Comparison of ENCODE assay signal across 9 mouse cellular contexts in the genomic region with DNA sequence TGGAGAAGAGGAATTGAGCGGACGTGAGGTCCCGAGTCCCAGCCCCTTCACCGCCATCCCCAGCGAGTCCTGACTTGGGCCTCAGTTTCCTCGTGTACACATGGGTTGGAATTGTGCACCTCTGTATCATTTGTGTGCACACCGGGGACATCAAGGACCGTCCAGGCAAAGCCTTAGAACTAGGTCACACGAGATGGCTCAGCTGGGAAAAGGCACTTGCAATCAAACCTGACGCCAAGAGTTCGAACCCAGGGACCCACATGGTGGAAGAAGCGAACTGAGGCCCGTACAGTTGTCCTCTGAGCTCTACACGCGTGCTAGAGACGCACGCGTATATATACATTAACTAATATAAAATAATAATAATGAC. TPM values are rescaled to one million over a fixed set of nuclear protein-coding genes. Genes with fewer than 3 reads are reported as not detected.
DNase-seq lines count a peak whose midpoint lies in the region; ATAC-seq and TF ChIP-seq lines count a peak whose summit lies in the region.
"Had no signal": no experiment of that assay in that cellular context is flagged by ENCODE, and none has a peak within 500 bp of the region (broad histone marks: within the 10 kb centered on the region; RNA-seq: fewer than 3 reads in every experiment).

No protein-coding gene starts in this region.

- no peak for ATAC-seq in heart, embryonic 11.5 days (replicated peaks; ENCODE audit: insufficient number of reproducible peaks, low FRiP score, low TSS enrichment)
- no peak for ATAC-seq in forebrain, embryonic 16.5 days
- no peak for ATAC-seq in liver, postnatal 0 days

- 4% methylated on average over 18 of the region's 18 CpGs for WGBS in heart, embryonic 11.5 days (ENCODE audit: insufficient replicate concordance)
- 5% methylated on average over 18 of the region's 18 CpGs for WGBS in forebrain, embryonic 16.5 days
- WGBS in liver, postnatal 0 days (ENCODE audit: insufficient replicate concordance) = 8% methylated on average over 18 of the region's 18 CpGs

- H3K4me1 ChIP-seq in heart, embryonic 11.5 days (ENCODE audit: control insufficient read depth, insufficient read depth, low read length) = peaks cover 7% of the 10 kb centered on the region; the same call in 1 of the 2 replicates
- H3K4me1 ChIP-seq in CH12.LX (ENCODE audit: control insufficient read depth in 1 of 2, insufficient read depth in 2 of 2) = peaks cover 15 to 32% of the 10 kb centered on the region in 2 experiments
- peaks cover 28% of the 10 kb centered on the region for H3K4me1 ChIP-seq in forebrain, embryonic 16.5 days (replicated peaks; ENCODE audit: control insufficient read depth, insufficient read depth, low read length)
- H3K4me1 ChIP-seq in liver, postnatal 0 days (ENCODE audit: insufficient read depth) = peaks cover 20% of the 10 kb centered on the region

- TF ChIP-seq RAD21 in CH12.LX (IDR thresholded peaks at IDR 0.05; ENCODE audit: low read depth, low read length) = no peak

- no peak for TF ChIP-seq CTCF in CH12.LX (conservative IDR thresholded peaks at IDR 0.05 in 1 of 2, IDR thresholded peaks at IDR 0.05 in 1 of 2; ENCODE audit: low read depth in 2 of 2, low read length in 2 of 2)
- no peak for TF ChIP-seq CTCF in liver, postnatal 0 days (IDR thresholded peaks at IDR 0.05; ENCODE audit: low read depth)

- no peaks in the 10 kb centered on the region for H3K9me3 ChIP-seq in heart, embryonic 11.5 days (replicated peaks; ENCODE audit: control insufficient read depth, low read length)
- H3K9me3 ChIP-seq in CH12.LX (replicated peaks; ENCODE audit: low read length) = peaks cover 2% of the 10 kb centered on the region
- no peaks in the 10 kb centered on the region for H3K9me3 ChIP-seq in forebrain, embryonic 16.5 days (ENCODE audit: control insufficient read depth, low read length)
- H3K9me3 ChIP-seq in liver, postnatal 0 days (ENCODE audit: low read length) = no peaks in the 10 kb centered on the region

- no peak for TF ChIP-seq POLR2A in CH12.LX (IDR thresholded peaks at IDR 0.05; ENCODE audit: low read depth, low read length)

- intact Hi-C loops in left cerebral cortex, postnatal 10 days (cut with DNase I) = no loop called here

- peak overlapping the region; percentile 99 for H3K4me2 ChIP-seq in heart, embryonic 11.5 days
- H3K4me2 ChIP-seq in CH12.LX (ENCODE audit: insufficient read depth, low read depth, poor library complexity, severe bottlenecking) = peak overlapping the region; percentile 67
- H3K4me2 ChIP-seq in forebrain, embryonic 16.5 days (ENCODE audit: low read length) = peak overlapping the region; percentile 94
- peak overlapping the region; percentile 95 for H3K4me2 ChIP-seq in liver, postnatal 0 days (ENCODE audit: low read depth, low read length)

- peak overlapping the region; percentile 83 for H3K4me3 ChIP-seq in heart, embryonic 11.5 days (ENCODE audit: low read depth, low read length)
- peak overlapping the region; percentile 90 to 98 (median 91) for H3K4me3 ChIP-seq in CH12.LX (replicated peaks in 1 of 3; ENCODE audit: low read depth in 2 of 3, low read length in 2 of 3, poor library complexity in 1 of 3)
- peak overlapping the region; percentile 69 for H3K4me3 ChIP-seq in forebrain, embryonic 16.5 days (replicated peaks; ENCODE audit: low read length)
- H3K4me3 ChIP-seq in liver, postnatal 0 days (ENCODE audit: low read depth, low read length) = peak overlapping the region; percentile 82

- no peak for TF ChIP-seq EP300 in CH12.LX (IDR thresholded peaks at IDR 0.05; ENCODE audit: low read length)
- no peak for TF ChIP-seq EP300 in liver, postnatal 0 days (IDR thresholded peaks at IDR 0.05; ENCODE audit: low read depth)

- in situ Hi-C loops in CH12.LX (cut with MboI; ENCODE audit: low pct_ligation_motif_present, low pct_unique_long_range_greater_than_20kb, low sequenced_read_pairs) = loop anchor here (5.0 to 10.0 kb wide), 3 partner anchors 35 to 367 kb away; partner anchors contain the start of genes Gemin7 and Zfp296

- no peak for DNase-seq in heart, postnatal 4 days
- no peak for DNase-seq in CH12.LX (ENCODE audit: extremely low read depth)
- DNase-seq in liver, postnatal 0 days = no peak
- no peak for DNase-seq in ovary, postnatal 36 days (ENCODE audit: low spot score)
- DNase-seq in testis, postnatal 14 days (ENCODE audit: low spot score) = no peak
- DNase-seq in left cerebral cortex, postnatal 10 days (ENCODE audit: extremely low spot score in 1 of 2, low spot score in 2 of 2) = no peak

- peak overlapping the region; percentile 94 for H3K9ac ChIP-seq in heart, embryonic 11.5 days (ENCODE audit: low read depth, low read length)
- H3K9ac ChIP-seq in CH12.LX (ENCODE audit: insufficient read depth, low read depth) = peak overlapping the region; percentile 79
- H3K9ac ChIP-seq in forebrain, embryonic 16.5 days (replicated peaks; ENCODE audit: low read depth, low read length) = peak overlapping the region; percentile 77
- H3K9ac ChIP-seq in liver, postnatal 0 days (replicated peaks) = peak overlapping the region; percentile 75

- H3K79me2 ChIP-seq in CH12.LX (replicated peaks; ENCODE audit: control insufficient read depth, extremely low read depth, insufficient read depth, poor library complexity, severe bottlenecking) = peaks cover 14% of the 10 kb centered on the region

- H3K27me3 ChIP-seq in heart, embryonic 11.5 days (ENCODE audit: control insufficient read depth, insufficient read depth, low read length) = no peaks in the 10 kb centered on the region
- H3K27me3 ChIP-seq in CH12.LX (replicated peaks) = no peaks in the 10 kb centered on the region
- no peaks in the 10 kb centered on the region for H3K27me3 ChIP-seq in forebrain, embryonic 16.5 days (replicated peaks; ENCODE audit: control insufficient read depth, insufficient read depth, low read length)
- H3K27me3 ChIP-seq in liver, postnatal 0 days (ENCODE audit: insufficient read depth, low read length) = no peaks in the 10 kb centered on the region

- 0 out of 2 replicates have a peak, but pooled peaks cover 3% of the 10 kb centered on the region for H3K36me3 ChIP-seq in heart, embryonic 11.5 days (ENCODE audit: control insufficient read depth, insufficient read depth, low read length)
- H3K36me3 ChIP-seq in CH12.LX (replicated peaks in 1 of 2; ENCODE audit: control insufficient read depth in 1 of 2, insufficient read depth in 1 of 2, low read length in 1 of 2) = peaks cover 0 to 21% of the 10 kb centered on the region in 2 experiments
- H3K36me3 ChIP-seq in forebrain, embryonic 16.5 days (ENCODE audit: control insufficient read depth, insufficient read depth) = no peaks in the 10 kb centered on the region
- no peaks in the 10 kb centered on the region for H3K36me3 ChIP-seq in liver, postnatal 0 days (replicated peaks; ENCODE audit: insufficient read depth, low read length)

- H3K27ac ChIP-seq in heart, embryonic 11.5 days (ENCODE audit: low read depth, low read length) = peak overlapping the region; percentile 6; the same call in 1 of the 2 replicates
- no peak overlapping the region for H3K27ac ChIP-seq in CH12.LX (ENCODE audit: insufficient read depth, low read depth)
- H3K27ac ChIP-seq in forebrain, embryonic 16.5 days (ENCODE audit: low read length) = peak overlapping the region; percentile 73
- peak overlapping the region; percentile 82 for H3K27ac ChIP-seq in liver, postnatal 0 days (ENCODE audit: low read depth)

- dilution Hi-C loops in CH12.LX (cut with MboI; ENCODE audit: extremely low pct_ligation_motif_present, extremely low pct_unique_long_range_greater_than_20kb, low sequenced_read_pairs) = no loop called here

RNA-seq across cellular contexts. Expression of gene Bloc1s3, which starts 0.6 kb away (rescaled TPM):
- 1.2 TPM in 2 replicates for polyA plus RNA-seq in heart, embryonic 11.5 days (2014; fragmentation: Nextera tagmentation; extraction: Ambion mirVana)
- total RNA-seq in heart, postnatal 4 days (2021) = 1 to 10 TPM; 2.0 to 2.5 TPM
- 5.1 and 6.7 TPM in 2 replicates for total RNA-seq in CH12.LX (2012; rRNA removed)
- 6.9 and 8.0 TPM in 2 replicates for total RNA-seq in CH12.LX (2014; rRNA removed)
- 3.8 and 4.9 TPM in 2 replicates for polyA plus RNA-seq in CH12.LX (2012; ENCODE audit: insufficient read length, low read depth)
- 3.7 and 4.9 TPM in 2 replicates for polyA plus RNA-seq in forebrain, embryonic 16.5 days (2015; fragmentation: Nextera tagmentation; extraction: Ambion mirVana)
- polyA plus RNA-seq in liver, postnatal 0 days (2015; fragmentation: Nextera tagmentation; extraction: Ambion mirVana) = 0.94 and 1.1 TPM in 2 replicates
- total RNA-seq in left cerebral cortex, postnatal 10 days (2021) = 1 to 10 TPM; 7.6 to 7.8 TPM

RNA-seq across cellular contexts. Expression of gene Trappc6a, which starts 0.6 kb away (rescaled TPM):
- polyA plus RNA-seq in heart, embryonic 11.5 days (2014; fragmentation: Nextera tagmentation; extraction: Ambion mirVana) = 77.0 and 79.0 TPM in 2 replicates
- 10 to 100 TPM; 45.8 to 46.8 TPM for total RNA-seq in heart, postnatal 4 days (2021)
- total RNA-seq in CH12.LX (2012; rRNA removed) (114 and 201 TPM in 2 replicates), CH12.LX (2014; rRNA removed) (72.2 and 77.8 TPM in 2 replicates)
- 37.2 and 41.1 TPM in 2 replicates for polyA plus RNA-seq in CH12.LX (2012; ENCODE audit: insufficient read length, low read depth)
- 29.4 and 31.2 TPM in 2 replicates for polyA plus RNA-seq in forebrain, embryonic 16.5 days (2015; fragmentation: Nextera tagmentation; extraction: Ambion mirVana)
- polyA plus RNA-seq in liver, postnatal 0 days (2015; fragmentation: Nextera tagmentation; extraction: Ambion mirVana) = 51.6 and 52.5 TPM in 2 replicates
- 10 to 100 TPM; 18.4 to 24.1 TPM for total RNA-seq in left cerebral cortex, postnatal 10 days (2021)

RNA-seq across cellular contexts. Expression of gene Nkpd1, which starts 10.0 kb away (rescaled TPM):
- 0.15 TPM in 1 of 2 replicates, not detected in the other for polyA plus RNA-seq in heart, embryonic 11.5 days (2014; fragmentation: Nextera tagmentation; extraction: Ambion mirVana)
- total RNA-seq in heart, postnatal 4 days (2021) = not detected
- total RNA-seq in CH12.LX (2012; rRNA removed) = 0.92 and 1.9 TPM in 2 replicates
- 0.59 and 1.1 TPM in 2 replicates for total RNA-seq in CH12.LX (2014; rRNA removed)
- 2.1 and 2.3 TPM in 2 replicates for polyA plus RNA-seq in CH12.LX (2012; ENCODE audit: insufficient read length, low read depth)
- 0.81 and 0.90 TPM in 2 replicates for polyA plus RNA-seq in forebrain, embryonic 16.5 days (2015; fragmentation: Nextera tagmentation; extraction: Ambion mirVana)
- not detected in 2 replicates for polyA plus RNA-seq in liver, postnatal 0 days (2015; fragmentation: Nextera tagmentation; extraction: Ambion mirVana)
- total RNA-seq in left cerebral cortex, postnatal 10 days (2021) = under 1 TPM; 0.49 to 0.94 TPM
- total RNA-seq: hematopoietic stem cell, adult 5-6 weeks had no signal

RNA-seq across cellular contexts. Expression of gene Exoc3l2, which starts 44.5 kb away (rescaled TPM):
- 2.2 and 2.7 TPM in 2 replicates for polyA plus RNA-seq in heart, embryonic 11.5 days (2014; fragmentation: Nextera tagmentation; extraction: Ambion mirVana)
- 1 to 10 TPM in 1 of 2 experiments, under 1 TPM in 1; 0.93 to 1.1 TPM for total RNA-seq in heart, postnatal 4 days (2021)
- total RNA-seq in CH12.LX (2012; rRNA removed) (0.08 TPM in 2 replicates), CH12.LX (2014; rRNA removed) (not detected in 2 replicates)
- polyA plus RNA-seq in CH12.LX (2012; ENCODE audit: insufficient read length, low read depth) = not detected in 2 replicates
- 0.11 and 0.19 TPM in 2 replicates for polyA plus RNA-seq in forebrain, embryonic 16.5 days (2015; fragmentation: Nextera tagmentation; extraction: Ambion mirVana)
- polyA plus RNA-seq in liver, postnatal 0 days (2015; fragmentation: Nextera tagmentation; extraction: Ambion mirVana) = 1.1 and 1.7 TPM in 2 replicates
- 1 to 10 TPM in 1 of 2 experiments, under 1 TPM in 1; 0.69 to 1.4 TPM for total RNA-seq in left cerebral cortex, postnatal 10 days (2021)

RNA-seq across cellular contexts. Expression of gene Mark4, which starts 49.0 kb away (rescaled TPM):
- 8.0 and 9.7 TPM in 2 replicates for polyA plus RNA-seq in heart, embryonic 11.5 days (2014; fragmentation: Nextera tagmentation; extraction: Ambion mirVana)
- total RNA-seq in heart, postnatal 4 days (2021) = 10 to 100 TPM; 28.8 to 30.3 TPM
- total RNA-seq in CH12.LX (2012; rRNA removed) (5.2 and 7.3 TPM in 2 replicates), CH12.LX (2014; rRNA removed) (1.7 and 1.9 TPM in 2 replicates)
- 9.6 and 11.9 TPM in 2 replicates for polyA plus RNA-seq in CH12.LX (2012; ENCODE audit: insufficient read length, low read depth)
- polyA plus RNA-seq in forebrain, embryonic 16.5 days (2015; fragmentation: Nextera tagmentation; extraction: Ambion mirVana) = 13.8 and 17.5 TPM in 2 replicates
- polyA plus RNA-seq in liver, postnatal 0 days (2015; fragmentation: Nextera tagmentation; extraction: Ambion mirVana) = 1.8 and 2.0 TPM in 2 replicates
- 100 to 1,000 TPM; 110 to 115 TPM for total RNA-seq in left cerebral cortex, postnatal 10 days (2021)
